Mouse (Mus musculus): Measurements from ENCODE around the gene Fignl1. TPM values are rescaled to one million over a fixed set of nuclear protein-coding genes. Genes with fewer than 3 reads are reported as not detected.

Fignl1 gene
- polyA plus RNA-seq (2014; fragmentation: Nextera tagmentation; extraction: Ambion mirVana) = 45.5 and 55.6 TPM in 2 replicates

DNA sequence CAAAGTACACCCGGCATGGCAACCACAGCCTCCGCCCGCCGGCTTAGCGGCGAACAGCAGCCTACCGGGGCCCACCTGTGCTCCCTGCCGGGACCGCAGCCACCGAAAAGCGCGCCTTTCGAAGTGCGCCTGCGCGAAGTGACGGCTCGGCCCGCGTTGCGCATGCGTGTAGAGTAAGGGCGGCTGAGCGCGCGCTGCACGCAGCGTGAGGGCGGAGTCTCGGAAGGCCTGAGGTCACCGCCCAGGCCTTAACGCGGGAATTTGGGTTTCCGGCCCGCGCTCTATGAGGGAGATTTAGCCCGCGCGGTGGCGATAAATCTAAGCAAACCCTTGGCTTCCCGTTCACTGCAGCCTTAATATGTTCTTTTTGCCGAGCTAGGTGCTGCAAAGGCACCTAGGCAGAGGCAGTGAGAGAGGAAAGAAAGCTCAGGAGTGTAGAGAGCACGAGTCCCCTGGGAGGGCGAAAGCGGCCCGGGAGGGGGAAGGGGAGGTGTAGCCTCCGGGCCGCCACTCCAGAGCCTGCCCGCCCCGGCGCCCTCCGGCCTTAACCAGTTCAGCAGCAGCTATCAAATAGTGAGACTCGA lies at the start of gene Fignl1:
TSS of gene Fignl1 (minus strand) at position 143 of the 584 bp plus-strand sequence.
- Histone ChIP-seq H3K4me2 (ENCODE audit: low read depth, low read length) (peak within 1 kb of the TSS; percentile 90), H3K27me3 (replicated peaks; ENCODE audit: control insufficient read depth, insufficient read depth, low read length) (no peaks in the 10 kb centered on the region), H3K9me3 (ENCODE audit: control insufficient read depth, low read length) (no peaks in the 10 kb centered on the region), H3K9ac (ENCODE audit: low read depth, low read length) (peak within 1 kb of the TSS; percentile 82), H3K27ac (replicated peaks; ENCODE audit: low read depth, low read length) (peak within 1 kb of the TSS; percentile 98), H3K36me3 (ENCODE audit: control insufficient read depth, insufficient read depth, low read length) (peaks cover 19% of the 10 kb centered on the region), H3K4me3 (ENCODE audit: low read depth, low read length) (peak within 1 kb of the TSS; percentile 75), H3K4me1 (ENCODE audit: control insufficient read depth, insufficient read depth, low read length) (peaks cover 9% of the 10 kb centered on the region)
- DNase-seq (ENCODE audit: low spot score) (peak; percentile 98), ATAC-seq (ENCODE audit: low read depth) (peak; percentile 96)
- WGBS = 0% methylated on average over 43 of the region's 53 CpGs

DNA sequence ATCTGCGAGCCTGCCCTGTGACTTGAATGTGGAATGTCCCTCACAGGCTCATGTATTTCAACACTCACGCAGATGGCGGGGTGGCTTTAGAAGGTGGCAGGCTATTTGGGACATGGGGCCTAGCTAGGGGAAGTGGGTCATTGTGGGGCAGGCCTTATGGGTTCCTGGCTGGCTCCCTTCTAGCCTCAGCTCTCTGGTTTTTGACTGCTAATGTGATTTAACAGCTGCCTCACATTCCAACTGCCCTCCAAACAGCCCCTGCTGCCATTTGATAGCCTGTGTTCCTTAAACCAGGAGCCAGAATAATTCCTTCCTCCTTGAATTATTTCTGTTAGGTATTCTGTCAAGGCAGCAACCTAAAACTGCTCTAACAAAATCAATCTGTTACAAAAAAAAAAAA lies 48.2 kb upstream of the Fignl1 start:
- ATAC-seq (ENCODE audit: low read depth) (no peak), DNase-seq (ENCODE audit: low spot score) (peak; percentile 71)
- 67% methylated on average over 3 of the region's 3 CpGs for WGBS
- Histone ChIP-seq H3K9ac (ENCODE audit: low read depth, low read length) (no peak overlapping the region), H3K4me1 (ENCODE audit: control insufficient read depth, insufficient read depth, low read length) (peaks cover 16% of the 10 kb centered on the region), H3K4me3 (ENCODE audit: low read depth, low read length) (no peak overlapping the region), H3K27me3 (replicated peaks; ENCODE audit: control insufficient read depth, insufficient read depth, low read length) (no peaks in the 10 kb centered on the region), H3K27ac (replicated peaks; ENCODE audit: low read depth, low read length) (peak overlapping the region; percentile 87; the same call in 1 of the 2 replicates), H3K36me3 (ENCODE audit: control insufficient read depth, insufficient read depth, low read length) (no peaks in the 10 kb centered on the region), H3K9me3 (ENCODE audit: control insufficient read depth, low read length) (peaks cover 4% of the 10 kb centered on the region; the same call in 1 of the 2 replicates), H3K4me2 (ENCODE audit: low read depth, low read length) (no peak overlapping the region)

DNA sequence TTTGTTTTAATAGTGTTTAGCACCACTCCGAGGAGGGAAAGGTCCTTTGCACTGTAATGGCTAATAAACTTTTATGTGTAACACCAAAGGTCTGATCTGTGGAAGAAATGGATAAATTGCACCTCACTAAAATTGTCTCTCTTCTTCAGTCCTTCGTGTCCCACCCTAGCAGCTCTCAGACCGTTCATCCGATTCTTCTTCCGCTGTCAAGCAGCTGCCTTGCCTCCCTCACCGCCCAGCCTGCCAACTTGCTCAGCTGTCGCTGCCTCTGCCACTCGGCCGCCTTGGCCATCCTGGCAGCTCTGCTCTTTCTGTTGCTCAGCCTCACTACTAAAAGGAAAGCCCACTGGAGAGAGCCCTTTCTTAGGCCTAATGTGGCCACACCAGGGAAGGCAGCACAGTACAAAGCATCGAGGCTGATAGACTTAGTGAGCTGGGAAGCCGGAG lies 46.9 kb upstream of the Fignl1 start:
- Histone ChIP-seq H3K4me2 (ENCODE audit: low read depth, low read length) (no peak overlapping the region), H3K36me3 (ENCODE audit: control insufficient read depth, insufficient read depth, low read length) (no peaks in the 10 kb centered on the region), H3K27me3 (replicated peaks; ENCODE audit: control insufficient read depth, insufficient read depth, low read length) (no peaks in the 10 kb centered on the region), H3K27ac (replicated peaks; ENCODE audit: low read depth, low read length) (peak overlapping the region; percentile 87), H3K9me3 (ENCODE audit: control insufficient read depth, low read length) (peaks cover 4% of the 10 kb centered on the region; the same call in 1 of the 2 replicates), H3K9ac (ENCODE audit: low read depth, low read length) (no peak overlapping the region), H3K4me3 (ENCODE audit: low read depth, low read length) (no peak overlapping the region), H3K4me1 (ENCODE audit: control insufficient read depth, insufficient read depth, low read length) (peaks cover 27% of the 10 kb centered on the region)
- ATAC-seq (ENCODE audit: low read depth) (no peak), DNase-seq (ENCODE audit: low spot score) (no peak)
- WGBS = 55% methylated on average over 11 of the region's 11 CpGs

DNA sequence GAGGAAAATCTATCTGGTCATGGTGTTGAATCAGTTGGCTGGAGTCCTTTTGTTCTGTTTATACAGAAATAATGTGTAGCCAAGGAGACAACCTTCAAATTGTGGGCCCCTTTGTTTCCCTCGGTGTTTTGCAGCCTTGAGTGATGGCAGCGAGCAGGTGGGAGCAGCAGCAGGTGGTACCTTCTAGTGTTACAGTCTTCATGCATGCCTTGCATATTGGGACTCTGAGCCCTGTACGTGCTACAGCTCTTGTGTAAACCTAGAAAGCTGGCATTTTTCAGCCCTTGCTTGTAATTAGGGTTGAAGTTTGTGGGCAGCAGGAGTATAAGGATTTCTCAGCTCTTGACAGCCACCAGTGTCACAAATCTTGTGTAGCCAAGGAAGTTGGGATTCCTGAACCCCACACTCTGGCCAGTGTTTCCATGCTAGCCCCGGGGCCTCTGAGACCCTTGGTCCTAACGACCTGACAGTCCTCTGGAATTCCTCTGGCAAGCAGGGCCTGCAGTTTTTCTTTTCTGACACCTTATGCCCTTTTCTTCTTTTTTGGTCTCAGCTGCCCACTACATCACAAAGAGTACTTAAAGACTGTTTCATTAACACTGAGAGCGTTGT lies 46.4 kb upstream of the Fignl1 start:
- Histone ChIP-seq H3K27me3 (replicated peaks; ENCODE audit: control insufficient read depth, insufficient read depth, low read length) (no peaks in the 10 kb centered on the region), H3K27ac (replicated peaks; ENCODE audit: low read depth, low read length) (peak overlapping the region; percentile 87), H3K4me3 (ENCODE audit: low read depth, low read length) (no peak overlapping the region), H3K9ac (ENCODE audit: low read depth, low read length) (no peak overlapping the region), H3K4me2 (ENCODE audit: low read depth, low read length) (no peak overlapping the region), H3K36me3 (ENCODE audit: control insufficient read depth, insufficient read depth, low read length) (no peaks in the 10 kb centered on the region), H3K9me3 (ENCODE audit: control insufficient read depth, low read length) (peaks cover 4% of the 10 kb centered on the region; the same call in 1 of the 2 replicates), H3K4me1 (ENCODE audit: control insufficient read depth, insufficient read depth, low read length) (peaks cover 32% of the 10 kb centered on the region)
- WGBS = 26% methylated on average over 6 of the region's 6 CpGs
- peak; percentile 88 for ATAC-seq (ENCODE audit: low read depth)
- peak; percentile 95 for DNase-seq (ENCODE audit: low spot score)

DNA sequence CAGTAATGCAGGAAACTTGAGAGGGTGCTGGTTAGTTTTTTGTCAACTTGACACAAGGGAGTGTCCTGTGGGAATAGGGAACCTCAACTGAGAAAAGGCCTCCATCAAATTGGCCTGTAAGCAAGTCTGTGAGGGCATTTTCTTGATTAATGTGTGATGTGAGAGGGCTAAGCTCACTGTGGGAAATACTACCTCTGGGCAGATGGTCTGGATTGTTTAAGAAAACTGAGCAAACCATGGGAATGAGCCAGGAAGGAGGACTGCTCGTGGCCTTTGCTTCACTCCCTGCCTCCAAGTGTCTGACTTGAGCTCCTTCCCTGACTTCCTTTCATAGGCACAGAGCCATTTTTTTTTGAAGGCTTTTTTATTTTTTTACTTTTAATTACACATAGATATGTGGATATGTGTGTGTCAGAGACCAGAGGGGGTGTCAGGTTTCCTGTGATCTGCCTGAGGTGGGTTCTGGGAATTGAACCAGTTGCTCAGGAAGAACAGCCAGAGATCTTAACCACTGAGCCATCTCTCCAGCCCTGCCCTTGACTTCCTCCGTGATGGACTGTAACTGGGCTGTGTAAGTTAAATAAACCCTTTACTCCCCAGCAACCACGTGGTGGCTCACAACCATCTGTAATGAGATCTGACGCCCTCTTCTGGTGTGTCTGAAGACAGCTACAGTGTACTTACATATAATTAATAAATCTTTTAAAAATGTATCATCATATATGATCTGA lies 45.1 kb upstream of the Fignl1 start:
- H3K4me3 ChIP-seq (ENCODE audit: low read depth, low read length) = no peak overlapping the region
- H3K9ac ChIP-seq (ENCODE audit: low read depth, low read length) = no peak overlapping the region
- DNase-seq (ENCODE audit: low spot score) (peak; percentile 92), ATAC-seq (ENCODE audit: low read depth) (peak; percentile 69)
- peaks cover 4% of the 10 kb centered on the region; the same call in 1 of the 2 replicates for H3K9me3 ChIP-seq (ENCODE audit: control insufficient read depth, low read length)
- peak overlapping the region; percentile 87 for H3K27ac ChIP-seq (replicated peaks; ENCODE audit: low read depth, low read length)
- 38% methylated on average over 4 of the region's 4 CpGs for WGBS
- H3K36me3 ChIP-seq (ENCODE audit: control insufficient read depth, insufficient read depth, low read length) = no peaks in the 10 kb centered on the region
- H3K27me3 ChIP-seq (replicated peaks; ENCODE audit: control insufficient read depth, insufficient read depth, low read length) = no peaks in the 10 kb centered on the region
- H3K4me2 ChIP-seq (ENCODE audit: low read depth, low read length) = no peak overlapping the region
- H3K4me1 ChIP-seq (ENCODE audit: control insufficient read depth, insufficient read depth, low read length) = peaks cover 41% of the 10 kb centered on the region

DNA sequence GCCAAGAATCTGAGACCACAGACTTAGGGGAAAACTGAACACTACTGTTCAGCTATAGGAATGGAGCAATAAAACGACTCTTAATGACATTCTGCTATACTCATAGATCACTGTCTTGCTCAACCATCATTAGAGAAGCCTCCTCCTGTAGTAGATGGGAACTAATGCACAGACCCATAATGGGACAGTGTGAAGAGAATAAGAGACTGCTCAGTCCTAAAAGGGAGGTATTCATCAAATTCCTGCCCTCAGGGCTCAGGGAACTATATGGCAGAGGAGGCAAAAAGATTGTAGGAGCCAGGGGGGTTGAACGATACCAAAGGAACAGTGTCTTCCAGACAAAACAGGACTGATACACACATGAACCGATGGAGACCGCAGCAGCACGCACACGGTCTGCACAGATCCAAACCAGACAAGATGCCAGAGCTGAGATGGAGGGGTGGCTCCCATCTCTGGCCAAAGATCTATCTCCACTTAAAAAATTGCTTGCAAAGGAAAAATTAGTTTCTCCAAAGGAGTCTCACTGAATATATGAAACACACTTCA lies 43.3 kb upstream of the Fignl1 start:
- 49% methylated on average over 6 of the region's 6 CpGs for WGBS
- no peaks in the 10 kb centered on the region for H3K27me3 ChIP-seq (replicated peaks; ENCODE audit: control insufficient read depth, insufficient read depth, low read length)
- no peak for DNase-seq (ENCODE audit: low spot score)
- no peak overlapping the region for H3K4me2 ChIP-seq (ENCODE audit: low read depth, low read length)
- no peak overlapping the region for H3K9ac ChIP-seq (ENCODE audit: low read depth, low read length)
- no peaks in the 10 kb centered on the region for H3K36me3 ChIP-seq (ENCODE audit: control insufficient read depth, insufficient read depth, low read length)
- H3K4me3 ChIP-seq (ENCODE audit: low read depth, low read length) = no peak overlapping the region
- peaks cover 3% of the 10 kb centered on the region; the same call in 1 of the 2 replicates for H3K9me3 ChIP-seq (ENCODE audit: control insufficient read depth, low read length)
- peaks cover 41% of the 10 kb centered on the region for H3K4me1 ChIP-seq (ENCODE audit: control insufficient read depth, insufficient read depth, low read length)
- no peak for ATAC-seq (ENCODE audit: low read depth)
- H3K27ac ChIP-seq (replicated peaks; ENCODE audit: low read depth, low read length) = peak overlapping the region; percentile 87

DNA sequence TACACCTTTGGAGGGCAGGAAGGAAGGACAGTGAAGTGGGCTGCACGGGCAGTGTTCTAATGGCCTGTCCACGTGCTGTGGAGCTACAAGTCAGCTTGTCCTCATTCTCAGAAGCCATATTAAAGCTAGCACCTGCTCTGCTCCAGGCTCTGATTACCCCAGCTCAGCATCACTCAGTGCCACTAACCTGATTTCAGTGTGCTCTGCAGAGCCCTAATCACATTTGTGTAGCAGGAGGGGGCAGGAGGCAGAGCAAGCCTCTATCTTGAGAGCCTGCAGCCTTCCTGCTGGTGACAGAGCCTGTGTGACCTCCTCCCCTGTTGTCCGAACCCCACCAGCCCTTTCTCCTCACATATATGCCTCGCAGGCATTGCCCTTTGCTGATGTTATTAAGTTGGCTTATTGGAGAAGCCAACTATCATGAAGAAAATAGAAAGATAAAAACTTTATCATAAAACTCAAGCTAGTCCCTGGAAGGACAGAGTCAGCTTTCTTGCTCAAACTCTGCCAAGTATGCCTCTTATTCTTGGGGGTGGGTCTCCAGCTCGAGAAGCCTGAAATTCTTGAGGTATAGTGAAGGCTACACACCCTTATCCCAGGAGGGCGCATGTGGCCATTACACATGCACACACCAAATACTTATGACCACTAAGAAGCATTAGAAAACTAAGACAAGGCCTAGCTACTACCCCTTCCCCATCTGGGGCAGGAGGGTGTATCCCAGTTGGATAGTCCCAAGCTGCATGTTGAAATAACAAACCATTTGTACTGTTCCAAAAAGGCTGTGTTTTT lies 41.9 kb upstream of the Fignl1 start:
- Histone ChIP-seq H3K4me3 (ENCODE audit: low read depth, low read length) (no peak overlapping the region), H3K4me2 (ENCODE audit: low read depth, low read length) (no peak overlapping the region), H3K4me1 (ENCODE audit: control insufficient read depth, insufficient read depth, low read length) (peaks cover 37% of the 10 kb centered on the region), H3K27ac (replicated peaks; ENCODE audit: low read depth, low read length) (peak overlapping the region; percentile 87), H3K36me3 (ENCODE audit: control insufficient read depth, insufficient read depth, low read length) (no peaks in the 10 kb centered on the region), H3K9ac (ENCODE audit: low read depth, low read length) (peak overlapping the region; percentile 21; the same call in 1 of the 2 replicates), H3K9me3 (ENCODE audit: control insufficient read depth, low read length) (no peaks in the 10 kb centered on the region), H3K27me3 (replicated peaks; ENCODE audit: control insufficient read depth, insufficient read depth, low read length) (no peaks in the 10 kb centered on the region)
- DNase-seq (ENCODE audit: low spot score) = no peak
- no peak for ATAC-seq (ENCODE audit: low read depth)
- 53% methylated on average over 6 of the region's 6 CpGs for WGBS

All from embryonic facial prominence, embryonic 14.5 days (tissue).